Mouse (Mus musculus) CD8-positive naive resting alpha-beta T cell, adult 57 days (primary cell): ENCODE measurements around the gene Ramac. TPM values are rescaled to one million over a fixed set of nuclear protein-coding genes. Genes with fewer than 3 reads are reported as not detected.

Experiments
- total RNA-seq: library from RNA; stranded (reverse); gene quantifications from one replicate; pipeline ENCODE4 v1.2.4, GENCODE M21; 2023

Ramac gene
- 54.4 TPM for total RNA-seq

GRCm38 (mm10) chr7:81762180-81763109 is at the start of gene Ramac:
Gene Ramac (plus strand): TSS chr7:81762925.

DNA sequence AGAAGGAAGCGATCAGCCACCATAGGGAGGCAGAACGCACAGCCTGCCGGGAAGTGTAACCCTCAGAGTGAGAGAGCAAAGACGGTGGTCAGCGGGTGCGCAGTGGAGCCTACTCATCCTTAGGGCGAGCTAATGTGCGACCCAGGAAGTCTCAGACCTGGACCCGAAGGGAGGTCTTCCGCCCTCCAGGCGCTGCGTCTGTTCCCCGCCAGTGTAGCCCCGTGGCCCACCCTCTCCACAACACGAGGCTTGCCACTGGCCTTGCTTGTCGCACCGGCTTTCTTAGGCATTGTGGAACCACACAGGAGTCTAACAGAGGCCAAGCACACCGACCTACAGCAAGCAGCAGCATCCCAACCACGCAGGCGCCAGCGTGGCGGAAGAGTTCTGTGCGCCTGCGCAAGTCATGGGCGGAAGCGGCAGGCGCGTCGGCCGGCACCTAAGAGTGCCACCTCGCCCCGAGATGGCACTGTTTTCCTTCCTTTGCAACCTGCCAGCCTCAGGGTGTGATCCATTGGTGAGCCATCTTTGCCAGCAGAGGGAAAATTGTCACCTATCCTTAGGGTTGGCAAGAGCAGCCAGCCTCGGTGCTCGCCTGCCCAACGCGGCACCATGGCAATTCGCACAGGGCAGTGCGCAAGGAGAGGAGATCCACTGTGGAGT is 26.5 kb downstream of the Ramac start, which contains the start of gene 3110040N11Rik:
Gene 3110040N11Rik, minus strand, starts transcription at position 384 of the 663 bp plus-strand sequence.

Other genes starting within 250 kb of the Ramac start
- gene Fsd2, start 196.0 kb upstream of the Ramac start, total RNA-seq: 1.0 TPM
- 30.5 TPM for gene Whamm, start 191.7 kb upstream of the Ramac start, total RNA-seq
- gene Homer2, start 55.4 kb upstream of the Ramac start, total RNA-seq: not detected
- gene 3110040N11Rik, start 26.6 kb downstream of the Ramac start, total RNA-seq: 24.6 TPM
- 52.2 TPM for gene Btbd1, start 66.5 kb downstream of the Ramac start, total RNA-seq
- not detected for gene Gm10160, start 92.9 kb downstream of the Ramac start, total RNA-seq
- gene Tm6sf1, start 96.1 kb downstream of the Ramac start, total RNA-seq: 33.5 TPM
- gene Hdgfl3, start 171.5 kb downstream of the Ramac start, total RNA-seq: 43.1 TPM
- not detected for gene Bnc1, start 229.4 kb downstream of the Ramac start, total RNA-seq